ENCODE assay signal across 22 mouse cellular contexts in genomic region chr13:48919756-48920415, GRCm38 (mm10). TPM values are rescaled to one million over a fixed set of nuclear protein-coding genes. Genes with fewer than 3 reads are reported as not detected.
DNase-seq lines count a peak whose midpoint lies in the region; ATAC-seq and TF ChIP-seq lines count a peak whose summit lies in the region.
"Had no signal": no experiment of that assay in that cellular context is flagged by ENCODE, and none has a peak within 500 bp of the region (broad histone marks: within the 10 kb centered on the region; RNA-seq: fewer than 3 reads in every experiment).

No protein-coding gene starts in this region.

- no peak for ATAC-seq in liver, embryonic 12.5 days
- peak; percentile 74 for ATAC-seq in intestine, postnatal 0 days
- ATAC-seq in stomach, postnatal 0 days (ENCODE audit: low FRiP score, low TSS enrichment), result peak; percentile 62
- ATAC-seq: forebrain, embryonic 14.5 days had no signal

- peak; percentile 33 for DNase-seq in layer of hippocampus, adult 11-12 months (ENCODE audit: low spot score)
- no peak for DNase-seq in layer of hippocampus, postnatal 10 days (ENCODE audit: low spot score in 2 of 2)
- DNase-seq in liver, adult 2 months (ENCODE audit: extremely low read depth, low read depth, low spot score), result peak; percentile 69
- no peak for DNase-seq in stomach, postnatal 0 days (ENCODE audit: low spot score)
- DNase-seq in retina, postnatal 1 day, result no peak
- DNase-seq: adrenal gland, adult 2 months; adrenal gland, postnatal 25 days; cerebellum, adult 11 months; cerebellum, adult 8-10 months; cerebellum, postnatal 14 days; embryo, embryonic 11 days; gastrocnemius, postnatal 10 days; heart, adult 18-20 months had no signal

- no peak overlapping the region for H3K9ac ChIP-seq in liver, adult 2 months (ENCODE audit: low read depth, low read length)
- H3K9ac ChIP-seq in liver, embryonic 12.5 days, result no peak overlapping the region
- H3K9ac ChIP-seq in intestine, postnatal 0 days (ENCODE audit: low read depth, low read length), result no peak overlapping the region
- H3K9ac ChIP-seq in stomach, postnatal 0 days (ENCODE audit: low read length), result no peak overlapping the region
- H3K9ac ChIP-seq: embryonic facial prominence, embryonic 15.5 days; heart, embryonic 12.5 days; hindbrain, embryonic 14.5 days had no signal

- H3K4me3 ChIP-seq in liver, adult 2 months (ENCODE audit: insufficient read depth, low read depth, low read length), result no peak overlapping the region
- H3K4me3 ChIP-seq in liver, embryonic 12.5 days, result no peak overlapping the region
- no peak overlapping the region for H3K4me3 ChIP-seq in intestine, postnatal 0 days (ENCODE audit: low read depth, low read length)
- no peak overlapping the region for H3K4me3 ChIP-seq in stomach, postnatal 0 days (ENCODE audit: low read depth, low read length)
- H3K4me3 ChIP-seq: embryonic facial prominence, embryonic 15.5 days; erythroblast, embryonic 14.5 days; forebrain, embryonic 10.5 days; heart, embryonic 12.5 days; hindbrain, embryonic 10.5 days had no signal

- H3K4me1 ChIP-seq in liver, adult 2 months (ENCODE audit: control insufficient read depth, insufficient read depth, low read length), result peaks cover 38% of the 10 kb centered on the region
- H3K4me1 ChIP-seq in liver, embryonic 12.5 days, result peaks cover 16% of the 10 kb centered on the region; the same call in 1 of the 2 replicates
- H3K4me1 ChIP-seq in intestine, postnatal 0 days (replicated peaks; ENCODE audit: control insufficient read depth, insufficient read depth, low read length), result no peaks in the 10 kb centered on the region; the same call in 1 of the 2 replicates
- no peaks in the 10 kb centered on the region for H3K4me1 ChIP-seq in stomach, postnatal 0 days (replicated peaks; ENCODE audit: control insufficient read depth, insufficient read depth)
- H3K4me1 ChIP-seq: embryonic facial prominence, embryonic 15.5 days; forebrain, embryonic 10.5 days; hindbrain, embryonic 10.5 days had no signal

- TF ChIP-seq POLR2A in liver, adult 2 months (IDR thresholded peaks at IDR 0.05; ENCODE audit: extremely low read depth, insufficient read depth, low read length), result no peak

- no peak overlapping the region for H3K4me2 ChIP-seq in liver, embryonic 12.5 days
- no peak overlapping the region for H3K4me2 ChIP-seq in intestine, postnatal 0 days (replicated peaks; ENCODE audit: low read depth)
- no peak overlapping the region for H3K4me2 ChIP-seq in stomach, postnatal 0 days (replicated peaks; ENCODE audit: low read depth)
- H3K4me2 ChIP-seq: embryonic facial prominence, embryonic 15.5 days; heart, embryonic 12.5 days; hindbrain, embryonic 14.5 days had no signal

- H3K79me2 ChIP-seq in liver, adult 2 months (ENCODE audit: control insufficient read depth, insufficient read depth, low read length), result peaks cover 13% of the 10 kb centered on the region; the same call in 1 of the 2 replicates

- TF ChIP-seq EP300 in stomach, postnatal 0 days (optimal IDR thresholded peaks at IDR 0.05), result no peak

- WGBS in liver, adult 2 months, result 58% methylated on average over 7 of the region's 7 CpGs
- 77% methylated on average over 7 of the region's 7 CpGs for WGBS in liver, embryonic 12.5 days (ENCODE audit: insufficient replicate concordance)
- 64% methylated on average over 7 of the region's 7 CpGs for WGBS in intestine, postnatal 0 days
- 62% methylated on average over 7 of the region's 7 CpGs for WGBS in stomach, postnatal 0 days

- no peaks in the 10 kb centered on the region for H3K27me3 ChIP-seq in liver, adult 2 months (ENCODE audit: control insufficient read depth, insufficient read depth, low read length)
- H3K27me3 ChIP-seq in liver, embryonic 12.5 days (replicated peaks), result no peaks in the 10 kb centered on the region
- no peaks in the 10 kb centered on the region for H3K27me3 ChIP-seq in intestine, postnatal 0 days (replicated peaks; ENCODE audit: control insufficient read depth, insufficient read depth, low read length)
- no peaks in the 10 kb centered on the region for H3K27me3 ChIP-seq in stomach, postnatal 0 days (ENCODE audit: control insufficient read depth, insufficient read depth, low read length)
- H3K27me3 ChIP-seq: embryonic facial prominence, embryonic 15.5 days; heart, embryonic 12.5 days had no signal

- H3K36me3 ChIP-seq in liver, adult 2 months (ENCODE audit: control insufficient read depth, insufficient read depth, low read length), result peaks cover 33% of the 10 kb centered on the region
- peaks cover 94% of the 10 kb centered on the region for H3K36me3 ChIP-seq in liver, embryonic 12.5 days
- H3K36me3 ChIP-seq in intestine, postnatal 0 days (ENCODE audit: control insufficient read depth, insufficient read depth), result peaks cover 55% of the 10 kb centered on the region
- H3K36me3 ChIP-seq in stomach, postnatal 0 days (ENCODE audit: control insufficient read depth, insufficient read depth, low read length), result peaks cover 20% of the 10 kb centered on the region

- H3K9me3 ChIP-seq in liver, embryonic 12.5 days (replicated peaks), result no peaks in the 10 kb centered on the region
- H3K9me3 ChIP-seq in intestine, postnatal 0 days (ENCODE audit: control insufficient read depth), result no peaks in the 10 kb centered on the region
- H3K9me3 ChIP-seq in stomach, postnatal 0 days (ENCODE audit: control insufficient read depth, low read length), result no peaks in the 10 kb centered on the region
- H3K9me3 ChIP-seq: embryonic facial prominence, embryonic 15.5 days; forebrain, embryonic 10.5 days; heart, embryonic 12.5 days; hindbrain, embryonic 10.5 days had no signal

- TF ChIP-seq CTCF in liver, adult 2 months (IDR thresholded peaks at IDR 0.05; ENCODE audit: low read depth, low read length), result no peak
- TF ChIP-seq CTCF in intestine, postnatal 0 days (IDR thresholded peaks at IDR 0.05; ENCODE audit: low read depth), result no peak
- no peak for TF ChIP-seq CTCF in stomach, postnatal 0 days (IDR thresholded peaks at IDR 0.05; ENCODE audit: low read depth)

- peak overlapping the region; percentile 41 for H3K27ac ChIP-seq in liver, adult 2 months (replicated peaks; ENCODE audit: insufficient read depth, low read depth, low read length)
- H3K27ac ChIP-seq in liver, embryonic 12.5 days, result no peak overlapping the region
- peak overlapping the region; percentile 50; the same call in 1 of the 2 replicates for H3K27ac ChIP-seq in intestine, postnatal 0 days (ENCODE audit: low read depth, low read length)
- H3K27ac ChIP-seq in stomach, postnatal 0 days (replicated peaks), result no peak overlapping the region
- H3K27ac ChIP-seq: embryonic facial prominence, embryonic 15.5 days; forebrain, embryonic 10.5 days; hindbrain, embryonic 10.5 days; hindbrain, embryonic 14.5 days had no signal

RNA-seq across cellular contexts. Expression of gene Fam120a, which starts 47.9 kb away (rescaled TPM):
- 10 to 100 TPM; 90.3 to 92.9 TPM for total RNA-seq in layer of hippocampus, postnatal 10 days (2021)
- 45.1 and 59.3 TPM in 2 replicates for total RNA-seq in liver, adult 2 months (2014; rRNA removed)
- polyA plus RNA-seq in liver, adult 2 months (2012; rRNA removed), result 40.1 and 40.6 TPM in 2 replicates
- polyA plus RNA-seq in liver, embryonic 12.5 days (2016; fragmentation: Nextera tagmentation; extraction: Ambion mirVana), result 19.5 and 20.1 TPM in 2 replicates
- polyA plus RNA-seq in intestine, postnatal 0 days (2015; fragmentation: Nextera tagmentation; extraction: Ambion mirVana), result 24.2 and 25.9 TPM in 2 replicates
- 18.1 and 18.7 TPM in 2 replicates for polyA plus RNA-seq in stomach, postnatal 0 days (2015; fragmentation: Nextera tagmentation; extraction: Ambion mirVana)

RNA-seq across cellular contexts. Expression of gene Phf2, which starts 49.0 kb away (rescaled TPM):
- total RNA-seq in layer of hippocampus, postnatal 10 days (2021), result 10 to 100 TPM; 27.9 to 29.9 TPM
- total RNA-seq in liver, adult 2 months (2014; rRNA removed), result 3.0 and 4.1 TPM in 2 replicates
- polyA plus RNA-seq in liver, adult 2 months (2012; rRNA removed), result 5.8 and 6.7 TPM in 2 replicates
- 2.9 and 3.1 TPM in 2 replicates for polyA plus RNA-seq in liver, embryonic 12.5 days (2016; fragmentation: Nextera tagmentation; extraction: Ambion mirVana)
- 3.5 and 3.6 TPM in 2 replicates for polyA plus RNA-seq in intestine, postnatal 0 days (2015; fragmentation: Nextera tagmentation; extraction: Ambion mirVana)
- 2.7 and 2.9 TPM in 2 replicates for polyA plus RNA-seq in stomach, postnatal 0 days (2015; fragmentation: Nextera tagmentation; extraction: Ambion mirVana)

Comparison
In these comparisons a context has a peak if more than half of its experiments do, and no peak if none do; other contexts are left out.
1. DNase-seq: peak in layer of hippocampus, adult 11-12 months (single experiment) and liver, adult 2 months (single experiment); none in layer of hippocampus, postnatal 10 days (0 of 2), stomach, postnatal 0 days (single experiment) and retina, postnatal 1 day (single experiment).
2. H3K27ac ChIP-seq: peak in liver, adult 2 months (single experiment) and intestine, postnatal 0 days (single experiment); none in liver, embryonic 12.5 days (single experiment) and stomach, postnatal 0 days (single experiment).